Mouse (Mus musculus): ENCODE measurements at regions not wholly inside any gene's neighbourhood (a gene's known extent, or its start where the extent isn't known, plus 50 kb on each side); places are given as distances from the start of the nearest gene placed in this dataset.

- in situ Hi-C loops (cut with MboI, MseI) = no loop called here
Observed at GRCm38 (mm10) chr10:46321040-46321439, 743.4 kb downstream of the Hace1 start.

- in situ Hi-C loops (cut with MboI, MseI) = no loop called here
Observed at GRCm38 (mm10) chr10:46329052-46329451, 751.4 kb downstream of the Hace1 start.

GRCm38 (mm10) chr10:46331599-46332283 lies 754.1 kb downstream of the Hace1 start:
- in situ Hi-C loops (cut with MboI, MseI) = no loop called here

- in situ Hi-C loops (cut with MboI, MseI) = no loop called here
Observed at GRCm38 (mm10) chr10:46333231-46333630, 755.6 kb downstream of the Hace1 start.

GRCm38 (mm10) chr10:46345315-46345714 lies 767.7 kb downstream of the Hace1 start:
- in situ Hi-C loops (cut with MboI, MseI) = no loop called here

GRCm38 (mm10) chr10:46349613-46350012 lies 772.0 kb downstream of the Hace1 start:
- in situ Hi-C loops (cut with MboI, MseI) = no loop called here

- in situ Hi-C loops (cut with MboI, MseI) = no loop called here
Observed at GRCm38 (mm10) chr10:46350196-46350595, 772.6 kb downstream of the Hace1 start.

GRCm38 (mm10) chr10:46356775-46357174 lies 779.1 kb downstream of the Hace1 start:
- in situ Hi-C loops (cut with MboI, MseI) = no loop called here

GRCm38 (mm10) chr10:46373715-46374475 lies 796.3 kb downstream of the Hace1 start:
- in situ Hi-C loops (cut with MboI, MseI) = no loop called here

- in situ Hi-C loops (cut with MboI, MseI) = no loop called here
Observed at GRCm38 (mm10) chr10:46374646-46375045, 797.0 kb downstream of the Hace1 start.

- in situ Hi-C loops (cut with MboI, MseI) = no loop called here
Observed at GRCm38 (mm10) chr10:46397089-46397488, 819.5 kb downstream of the Hace1 start.

GRCm38 (mm10) chr10:46403883-46404282 lies 826.3 kb downstream of the Hace1 start:
- in situ Hi-C loops (cut with MboI, MseI) = no loop called here
